Mouse (Mus musculus) cerebral cortex, adult 2 months (tissue): ENCODE measurements around the gene Cct2.

Source experiments
- WGBS: fragments of 180-500 bp; shearing (Covaris S2); methylation state at CpG from one replicate; pipeline ENCODE4 v1.1.7; 2018; 5-methylcytosine and 5-hydroxymethylcytosine counted together

Gene Cct2

DNA sequence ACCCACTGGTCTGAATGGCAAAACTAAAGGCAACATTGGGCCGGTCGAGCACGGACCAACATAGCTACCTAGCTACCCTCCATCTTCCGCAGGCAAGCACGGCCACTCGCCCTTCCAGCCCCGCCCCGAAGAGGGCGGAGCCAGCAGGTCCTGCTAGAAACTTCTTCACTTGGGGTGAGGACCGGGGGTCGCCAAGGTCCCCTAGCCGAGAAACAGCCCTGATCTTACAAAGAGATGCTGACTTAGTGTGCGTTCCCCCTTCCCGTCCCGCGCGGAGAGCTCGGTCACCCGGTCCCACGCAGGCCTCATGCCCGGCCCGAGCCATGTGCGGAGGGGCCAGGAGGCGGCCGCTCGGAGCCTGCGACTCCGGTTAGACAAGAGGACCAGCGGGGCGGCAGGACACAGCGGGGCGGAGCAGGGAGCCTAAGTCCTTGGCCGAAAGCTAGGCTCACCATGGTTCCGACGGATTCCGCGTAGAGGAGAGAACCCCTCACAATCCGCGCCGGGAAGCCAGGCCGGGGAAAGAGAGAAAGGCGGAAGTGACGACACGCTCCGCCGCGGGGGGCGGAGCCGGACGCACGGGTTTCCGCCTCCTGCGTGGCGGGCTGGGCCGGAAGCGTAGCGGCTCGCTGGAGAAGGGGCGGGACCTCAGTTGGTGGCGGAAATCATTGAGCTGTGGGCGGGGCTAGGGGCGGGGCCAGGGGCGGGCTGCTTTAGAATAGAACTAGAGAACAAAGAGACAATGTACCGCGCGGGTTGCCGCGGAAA, at the start of gene Cct2:
Cct2 (minus strand) TSS at position 561 of the 768 bp plus-strand sequence.
- under 1% methylated on average over 68 of the region's 68 CpGs for WGBS

GRCm38 (mm10) chr10:117112545-117112944, 48.9 kb upstream of the Cct2 start:
- WGBS = 65% methylated on average over 2 of the region's 2 CpGs

GRCm38 (mm10) chr10:117111455-117111854, 47.8 kb upstream of the Cct2 start:
- 52% methylated on average over 7 of the region's 7 CpGs for WGBS

DNA sequence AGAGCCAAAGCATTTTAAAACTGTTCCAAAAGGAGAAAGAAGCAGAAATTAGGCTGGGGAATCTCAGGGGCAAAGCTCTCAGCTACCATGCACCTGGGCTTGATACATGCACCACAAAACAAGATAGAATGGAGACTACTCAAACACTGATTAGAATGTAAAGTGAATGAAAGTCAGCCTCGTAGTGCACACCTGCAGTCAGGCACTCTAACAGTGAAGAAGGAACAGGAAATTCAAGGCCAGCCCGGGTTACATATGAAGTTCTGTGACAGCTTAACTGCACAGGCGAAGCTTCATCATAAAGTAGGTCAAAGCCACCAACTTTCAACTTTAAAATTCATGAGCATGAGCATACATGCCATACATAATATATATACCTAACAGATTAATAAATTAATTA, 46.7 kb upstream of the Cct2 start:
- 57% methylated on average over 3 of the region's 3 CpGs for WGBS

GRCm38 (mm10) chr10:117106686-117107085, 43.1 kb upstream of the Cct2 start:
- 59% methylated on average over 3 of the region's 3 CpGs for WGBS

GRCm38 (mm10) chr10:117106244-117106643, 42.6 kb upstream of the Cct2 start:
- 50% methylated on average over 4 of the region's 4 CpGs for WGBS

DNA sequence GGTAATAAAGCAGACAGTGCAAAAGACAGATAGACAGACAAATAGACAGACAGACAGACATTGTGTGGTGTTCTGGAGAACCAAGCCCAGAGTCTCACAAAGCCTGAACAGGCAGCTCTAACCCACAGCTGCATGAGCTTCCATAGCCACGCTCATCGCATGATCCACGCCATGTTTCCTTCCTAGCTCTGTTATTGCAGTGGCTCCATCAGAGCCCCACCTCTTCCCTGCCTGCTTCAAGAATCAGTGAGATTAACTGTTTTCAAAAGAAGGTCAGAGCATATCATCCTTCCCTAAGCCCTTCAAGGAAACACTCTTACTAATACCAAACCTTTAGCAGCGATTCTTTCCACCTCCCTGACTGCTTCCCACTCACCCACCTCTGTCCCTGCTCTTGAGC, 41.4 kb upstream of the Cct2 start:
- 68% methylated on average over 4 of the region's 4 CpGs for WGBS

GRCm38 (mm10) chr10:117100175-117100574, 36.6 kb upstream of the Cct2 start:
- 88% methylated on average over 5 of the region's 5 CpGs for WGBS

DNA sequence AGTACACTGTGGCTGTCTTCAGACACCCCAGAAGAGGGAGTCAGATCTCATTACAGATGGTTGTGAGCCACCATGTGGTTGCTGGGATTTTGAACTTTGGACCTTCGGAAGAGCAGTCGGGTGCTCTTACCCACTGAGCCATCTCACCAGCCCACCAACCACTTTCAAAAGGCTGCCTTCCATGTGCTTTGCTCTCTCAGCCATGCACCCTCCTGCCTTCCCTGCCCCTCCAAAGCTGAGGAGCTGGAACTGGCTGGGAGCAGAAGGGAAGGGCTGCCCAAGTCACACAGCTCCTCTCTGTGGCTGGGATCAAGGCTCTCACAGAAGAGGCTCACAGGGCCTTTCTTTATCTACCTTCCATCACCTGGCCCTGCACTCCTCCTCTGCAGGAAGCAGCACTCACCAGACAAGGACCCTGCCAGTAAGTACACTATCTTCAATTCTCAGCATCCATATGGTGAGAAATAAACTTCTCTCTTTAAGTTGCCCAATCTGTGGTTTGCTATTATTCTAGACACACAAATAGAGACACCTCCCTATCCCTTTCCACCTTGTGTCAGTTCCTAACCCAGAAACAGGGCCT, 33.6 kb upstream of the Cct2 start:
- WGBS = 85% methylated on average over 2 of the region's 2 CpGs

- 90% methylated on average over 6 of the region's 6 CpGs for WGBS
Measured at GRCm38 (mm10) chr10:117096096-117096495, 32.5 kb upstream of the Cct2 start.

GRCm38 (mm10) chr10:117094504-117095329, 31.1 kb upstream of the Cct2 start:
- WGBS = 37% methylated on average over 15 of the region's 15 CpGs

GRCm38 (mm10) chr10:117089628-117090027, 26.0 kb upstream of the Cct2 start:
- 50% methylated on average over 4 of the region's 4 CpGs for WGBS

DNA sequence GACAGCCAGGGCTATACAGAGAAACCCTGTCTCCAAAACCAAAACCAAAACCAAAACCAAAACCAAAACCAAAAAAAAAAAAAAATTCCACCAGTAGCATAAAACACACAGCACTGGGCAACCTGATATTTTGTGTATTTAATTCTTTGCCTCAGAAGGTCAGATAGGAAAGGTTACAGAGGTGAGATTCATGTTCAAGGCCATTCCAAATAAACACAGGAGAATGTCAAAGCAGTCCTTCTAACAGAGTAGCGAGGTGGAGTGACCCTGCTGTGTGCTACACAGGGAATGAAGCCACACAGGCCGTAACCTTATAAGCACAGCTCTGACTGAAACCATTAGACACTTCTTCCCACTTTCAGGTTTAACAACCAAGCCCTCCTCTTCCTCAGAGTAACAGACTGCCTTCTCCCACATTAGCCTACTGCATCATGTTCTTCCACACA, 18.3 kb upstream of the Cct2 start:
- WGBS = 79% methylated on average over 2 of the region's 2 CpGs

- WGBS = 74% methylated on average over 4 of the region's 4 CpGs
Measured at GRCm38 (mm10) chr10:117081326-117081725, 17.7 kb upstream of the Cct2 start.

DNA sequence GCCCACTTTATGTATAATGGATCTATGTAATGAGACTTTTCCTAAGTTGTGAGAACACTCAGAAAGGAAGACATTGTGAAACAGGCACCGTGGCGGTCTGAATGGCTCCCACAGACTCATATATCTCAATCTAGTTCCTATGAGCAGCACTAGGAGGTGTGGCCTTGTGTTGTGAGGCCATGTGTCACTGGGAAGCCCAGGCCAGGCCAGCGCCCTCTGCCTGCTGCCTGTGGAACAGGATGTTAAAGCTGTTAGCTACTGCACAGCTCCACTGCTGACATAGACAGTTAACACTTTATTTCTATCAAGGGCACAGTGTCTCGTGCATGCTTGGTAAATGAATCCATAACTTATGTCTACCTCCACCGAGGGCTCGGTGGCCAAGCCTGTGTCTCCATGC, 14.7 kb upstream of the Cct2 start:
- 78% methylated on average over 6 of the region's 6 CpGs for WGBS

DNA sequence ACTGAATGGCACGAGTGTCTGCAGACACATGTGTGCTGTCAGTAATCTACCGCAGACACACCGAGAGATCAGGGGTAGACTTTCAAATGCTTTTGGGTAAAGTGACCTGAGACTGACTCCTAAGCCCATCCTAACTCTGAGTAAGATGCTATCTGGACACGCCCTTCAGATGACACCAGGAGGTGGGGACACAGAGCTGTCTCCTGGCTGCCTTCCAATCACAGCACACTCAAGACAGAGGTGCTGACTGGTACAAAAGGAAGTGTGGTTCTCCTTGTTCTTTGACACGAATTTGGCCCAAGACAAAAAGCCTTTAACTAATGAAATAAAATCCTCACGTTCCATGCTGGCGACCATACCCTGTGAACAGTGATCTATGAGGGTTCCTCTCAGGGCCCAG, 9.6 kb upstream of the Cct2 start:
- 77% methylated on average over 7 of the region's 7 CpGs for WGBS

DNA sequence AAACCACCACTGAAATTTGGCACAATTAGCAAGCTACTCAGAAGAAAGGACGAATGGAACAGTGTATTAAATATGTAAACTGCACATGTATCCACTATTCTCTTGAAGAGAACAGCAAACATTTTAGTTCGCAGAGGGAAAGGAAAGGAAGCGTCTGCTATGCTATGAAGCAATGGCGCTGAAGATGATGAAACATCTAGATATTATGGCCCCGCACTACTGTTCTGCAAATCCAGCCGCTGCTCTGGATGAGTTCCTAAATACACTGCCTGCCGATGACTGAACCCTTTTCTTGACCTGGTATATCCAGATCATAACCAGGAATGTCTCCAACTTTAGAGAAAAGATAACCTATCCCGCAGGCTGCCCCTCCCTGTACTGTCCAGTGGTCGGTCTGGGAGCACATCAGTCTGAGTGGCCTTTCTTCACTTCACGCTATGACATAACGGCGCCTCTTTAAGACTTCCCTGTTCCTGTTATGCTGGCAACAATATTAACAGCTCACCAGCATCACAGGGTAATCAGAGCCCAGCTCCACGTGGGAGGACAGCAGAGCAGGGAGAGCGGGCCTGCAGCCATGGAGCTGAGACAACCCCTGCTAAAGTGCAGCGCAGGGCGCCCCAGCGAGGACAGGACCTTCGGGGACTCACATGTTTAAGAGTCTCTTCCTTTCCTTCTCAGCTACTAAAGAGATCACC, 8.7 kb upstream of the Cct2 start:
- 88% methylated on average over 18 of the region's 18 CpGs for WGBS

DNA sequence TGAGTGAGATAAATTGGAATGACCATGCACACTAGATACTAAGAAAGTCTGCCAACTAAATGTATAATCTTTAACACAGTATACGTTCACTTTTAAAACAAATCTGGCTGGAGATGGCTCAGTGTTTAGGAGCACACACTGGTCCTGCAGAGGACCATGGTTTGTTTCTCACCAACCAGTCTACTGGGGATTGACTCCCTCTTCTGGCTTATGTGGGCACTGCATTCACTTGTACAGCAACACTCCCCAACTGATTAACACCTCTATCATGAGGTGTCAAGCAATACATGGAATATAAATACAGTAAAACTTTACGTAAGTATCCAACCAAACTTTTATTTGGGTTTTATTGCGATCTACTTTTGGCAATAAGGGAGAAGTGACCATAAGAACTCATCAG, 5.5 kb upstream of the Cct2 start:
- 72% methylated on average over 3 of the region's 3 CpGs for WGBS

DNA sequence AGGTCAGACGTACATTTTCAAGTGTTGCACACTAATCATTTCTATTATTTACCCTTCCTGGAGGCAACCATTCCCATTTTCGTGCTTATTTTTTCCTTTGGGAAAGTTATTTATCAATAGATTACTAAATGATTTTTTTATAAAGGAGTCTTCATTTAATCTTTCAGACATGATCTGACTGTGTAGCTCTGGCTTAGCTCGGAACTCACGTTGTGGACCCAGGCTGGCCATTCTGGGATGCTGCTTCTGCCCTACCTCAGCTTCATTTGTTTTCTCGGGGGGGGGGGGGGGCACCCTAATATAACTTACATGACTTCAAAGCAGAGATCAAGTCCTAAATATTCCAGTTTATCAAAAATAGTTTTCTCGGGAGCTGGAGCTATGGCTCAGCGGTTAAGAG, 462 bp upstream of the Cct2 start:
- WGBS = 5% methylated on average over 7 of the region's 7 CpGs

DNA sequence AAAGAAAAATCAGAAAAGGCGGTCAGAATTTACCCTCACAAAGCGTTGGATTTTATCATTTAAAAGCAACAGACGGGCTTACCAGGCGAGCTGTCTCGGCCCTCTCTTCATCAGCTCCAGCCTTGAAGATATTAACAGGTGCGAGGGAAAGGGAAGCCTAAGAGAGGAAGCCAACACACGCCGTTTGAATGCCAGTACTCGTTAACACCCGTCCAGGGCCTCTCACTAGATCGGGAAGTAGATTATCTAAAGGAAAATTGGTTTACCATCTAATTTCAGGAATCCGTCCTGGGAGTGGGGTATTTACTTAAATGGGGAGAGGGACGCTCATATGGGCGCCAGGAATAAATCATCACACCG, 740 bp downstream of the Cct2 start:
- WGBS = 2% methylated on average over 15 of the region's 15 CpGs

GRCm38 (mm10) chr10:117055668-117056067, 7.9 kb downstream of the Cct2 start:
- WGBS = 72% methylated on average over 4 of the region's 4 CpGs

DNA sequence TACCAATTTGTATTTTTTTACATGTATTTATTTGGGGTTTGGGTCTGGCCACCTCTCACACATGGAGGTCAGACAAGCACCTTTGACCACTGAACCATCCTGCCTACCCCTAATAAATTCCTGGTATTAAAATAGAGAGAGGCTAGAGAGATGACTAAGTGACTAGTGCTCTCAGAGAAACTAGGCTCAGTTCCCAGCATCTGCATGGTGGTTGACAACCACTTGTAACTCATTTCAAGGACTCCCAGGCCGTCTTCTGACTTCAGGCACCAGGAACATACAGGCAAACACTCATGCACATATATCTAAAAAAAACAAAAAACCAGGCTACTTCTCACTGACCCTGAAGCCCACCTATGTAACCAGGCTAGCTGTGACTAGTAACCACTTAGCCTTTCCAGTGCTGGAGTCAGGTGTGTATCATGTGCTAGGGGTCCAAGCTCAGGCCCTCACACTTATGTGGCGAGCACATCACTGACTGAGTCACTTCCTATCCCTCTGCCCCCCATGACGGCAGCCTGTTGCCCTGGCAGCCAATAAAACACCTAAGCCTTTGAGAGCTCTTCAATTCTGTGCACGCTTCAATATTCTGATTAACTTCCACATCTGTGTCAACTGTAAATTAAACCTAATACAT, 13.5 kb downstream of the Cct2 start:
- 64% methylated on average over 4 of the region's 4 CpGs for WGBS
